Mouse (Mus musculus) right cerebral cortex, postnatal 14 days (tissue): Measurements from ENCODE around the gene Ltv1.

Experiments
- DNase-seq: peaks from one replicate; pipeline ENCODE4 v3.0.0; 2022

Gene Ltv1

DNA sequence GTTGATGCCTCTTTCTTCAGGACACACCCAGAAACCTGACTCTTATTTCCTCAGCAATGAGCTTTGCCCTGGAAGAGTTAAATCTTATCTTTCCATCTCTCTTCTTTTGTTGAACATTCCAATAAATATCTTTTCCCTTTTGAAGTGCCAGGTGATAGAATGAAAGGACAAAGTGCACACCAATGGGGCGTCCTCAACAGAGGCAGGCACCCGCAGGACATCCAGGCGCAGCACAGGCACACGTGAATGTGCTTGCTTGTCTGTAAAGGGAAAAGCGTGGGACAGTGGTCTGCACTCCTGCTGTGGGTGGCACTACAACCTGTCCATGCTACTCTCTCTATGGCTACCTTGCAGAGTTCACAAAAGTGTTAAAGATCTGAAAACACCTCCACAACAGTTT lies 3.1 kb downstream of the Ltv1 start:
- no peak for DNase-seq

- no peak for DNase-seq
These were observed 6.2 kb downstream of the Ltv1 start for GRCm38 (mm10) chr10:13186754-13187153.

GRCm38 (mm10) chr10:13184170-13184766 lies 8.7 kb downstream of the Ltv1 start:
- DNase-seq: no peak

DNA sequence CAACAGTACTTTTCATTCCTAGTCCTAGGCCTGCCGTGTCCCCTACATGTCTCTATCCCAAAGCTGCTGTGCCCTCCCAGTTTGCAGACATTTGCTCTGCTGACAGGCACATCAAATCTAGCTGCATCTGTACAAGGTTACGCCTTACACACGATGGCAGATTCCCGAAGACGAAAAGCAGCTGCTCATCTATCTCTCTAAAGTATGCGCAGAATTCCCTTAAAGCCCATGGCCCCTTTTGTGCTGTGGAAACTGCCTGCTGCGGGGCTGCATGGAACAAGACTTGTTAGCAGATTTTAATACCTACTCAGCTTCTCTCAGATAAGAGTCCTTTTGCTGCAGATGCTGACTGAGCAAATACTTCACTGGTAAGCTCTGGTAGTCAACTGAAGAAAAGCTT lies 12.8 kb downstream of the Ltv1 start:
- DNase-seq: no peak

DNA sequence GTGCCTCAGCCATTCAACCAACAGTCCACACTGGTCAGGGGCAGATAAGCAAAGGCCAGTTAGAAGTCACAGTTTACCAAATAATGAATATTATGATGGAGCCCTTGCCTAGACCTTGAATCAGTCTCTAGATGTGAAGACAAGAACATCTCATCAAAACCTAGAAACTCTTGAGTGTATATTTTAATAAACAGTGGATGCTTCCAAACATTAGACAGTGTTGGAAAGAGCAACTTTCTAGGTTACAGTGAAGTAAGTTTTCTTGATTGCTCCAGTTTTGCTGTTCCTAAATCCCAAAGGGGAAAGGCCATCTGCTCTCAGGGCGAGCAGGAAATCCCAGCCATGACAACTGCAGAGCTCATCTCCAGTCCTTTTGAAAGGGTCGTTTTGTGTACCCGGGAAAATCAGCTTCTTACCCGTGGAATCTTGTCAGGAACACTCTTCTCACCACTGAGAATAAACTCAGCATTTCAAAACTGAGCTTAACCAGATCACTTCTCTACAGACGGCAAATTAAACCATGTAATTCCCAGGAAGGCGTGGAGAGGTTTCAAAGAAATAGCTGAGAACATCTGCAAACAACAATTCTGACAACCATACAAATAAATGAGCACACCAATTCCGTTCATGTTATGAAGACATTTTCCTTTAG lies 14.9 kb downstream of the Ltv1 start, which contains the start of gene Zc2hc1b:
Zc2hc1b (minus strand) TSS at position 51 of the 652 bp plus-strand sequence.
- DNase-seq: no peak

DNA sequence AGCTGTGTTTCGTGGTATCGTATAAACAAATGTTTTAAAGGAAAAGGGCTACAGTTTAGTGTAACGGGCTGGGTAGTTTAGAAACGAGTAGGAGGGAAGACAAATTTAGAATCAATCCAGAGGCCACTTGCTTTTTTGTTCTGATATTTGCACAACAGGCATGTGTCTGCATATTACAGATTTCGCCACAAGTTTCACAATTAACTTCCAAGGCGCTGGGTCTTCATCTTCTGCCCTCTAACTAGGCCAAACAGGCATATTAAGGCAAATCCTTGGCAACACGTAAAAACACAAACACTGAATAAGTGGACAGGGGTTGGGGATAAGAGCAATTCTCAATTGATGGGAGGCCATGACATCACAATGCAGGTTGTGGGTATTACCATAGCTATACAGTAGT lies 17.1 kb downstream of the Ltv1 start:
- no peak for DNase-seq

DNA sequence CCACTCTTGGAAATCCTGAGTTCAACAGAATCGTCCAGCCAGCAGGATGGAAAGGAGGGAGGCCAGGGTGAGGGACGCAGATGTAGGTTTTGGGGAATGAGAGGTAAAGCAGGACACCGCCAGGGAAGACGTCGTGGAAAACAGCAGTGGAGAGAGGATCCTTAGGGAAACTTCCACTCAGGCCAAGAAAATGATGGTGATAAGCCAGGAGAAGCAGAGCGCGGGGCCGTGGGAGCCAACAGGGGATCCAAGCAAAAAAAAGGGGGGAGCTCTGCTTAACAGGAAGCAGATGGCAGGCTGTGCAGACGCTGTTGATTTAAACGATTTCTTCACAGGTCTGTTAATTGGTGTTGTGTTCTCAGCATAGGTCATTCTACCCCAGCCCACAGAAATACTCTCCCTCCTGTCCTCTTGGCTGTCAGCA lies 20.2 kb downstream of the Ltv1 start:
- DNase-seq: no peak

GRCm38 (mm10) chr10:13171461-13171860 lies 21.5 kb downstream of the Ltv1 start:
- DNase-seq: no peak

- no peak for DNase-seq
These were observed 22.1 kb downstream of the Ltv1 start for GRCm38 (mm10) chr10:13170739-13171448.

GRCm38 (mm10) chr10:13168461-13168860 lies 24.5 kb downstream of the Ltv1 start:
- no peak for DNase-seq

DNA sequence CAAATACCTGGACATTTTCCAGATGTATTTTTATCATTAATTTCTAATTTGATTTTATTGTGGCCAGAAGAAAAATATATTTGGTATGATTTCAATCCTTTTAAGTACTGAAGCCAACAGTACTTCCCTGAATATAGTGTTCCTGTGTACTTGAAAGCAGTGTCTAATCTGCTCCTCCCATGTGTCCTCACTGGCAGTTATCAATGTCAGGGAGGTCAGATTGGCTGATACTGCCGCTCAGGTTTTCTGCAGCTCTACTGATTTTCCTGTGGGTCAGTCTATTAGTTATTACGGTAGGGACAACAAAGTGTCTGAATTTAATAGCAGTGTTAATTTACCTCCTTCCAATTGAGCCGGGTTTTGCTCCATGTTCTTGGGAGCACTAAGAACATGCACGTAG lies 30.9 kb downstream of the Ltv1 start:
- no peak for DNase-seq

DNA sequence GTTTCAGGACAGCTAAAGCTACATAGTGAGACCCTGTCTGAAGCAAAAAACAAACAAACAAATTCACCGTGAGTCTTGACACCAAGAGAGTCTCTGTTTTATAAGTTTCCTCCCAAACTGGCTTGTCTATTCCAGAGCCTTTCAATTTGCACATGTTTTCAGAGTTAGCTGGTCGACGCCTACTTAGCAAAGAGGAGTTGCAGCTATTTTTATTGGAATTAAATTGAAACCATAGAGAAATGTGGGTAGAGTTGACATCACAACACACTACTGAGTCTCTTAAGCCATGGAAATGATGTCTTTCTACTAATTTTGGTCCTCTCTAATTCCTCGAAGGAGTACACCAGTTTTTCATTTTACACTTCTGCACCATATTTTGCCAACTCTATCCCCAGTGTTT lies 32.1 kb downstream of the Ltv1 start:
- DNase-seq: no peak

GRCm38 (mm10) chr10:13155377-13155776 lies 37.6 kb downstream of the Ltv1 start:
- no peak for DNase-seq

DNA sequence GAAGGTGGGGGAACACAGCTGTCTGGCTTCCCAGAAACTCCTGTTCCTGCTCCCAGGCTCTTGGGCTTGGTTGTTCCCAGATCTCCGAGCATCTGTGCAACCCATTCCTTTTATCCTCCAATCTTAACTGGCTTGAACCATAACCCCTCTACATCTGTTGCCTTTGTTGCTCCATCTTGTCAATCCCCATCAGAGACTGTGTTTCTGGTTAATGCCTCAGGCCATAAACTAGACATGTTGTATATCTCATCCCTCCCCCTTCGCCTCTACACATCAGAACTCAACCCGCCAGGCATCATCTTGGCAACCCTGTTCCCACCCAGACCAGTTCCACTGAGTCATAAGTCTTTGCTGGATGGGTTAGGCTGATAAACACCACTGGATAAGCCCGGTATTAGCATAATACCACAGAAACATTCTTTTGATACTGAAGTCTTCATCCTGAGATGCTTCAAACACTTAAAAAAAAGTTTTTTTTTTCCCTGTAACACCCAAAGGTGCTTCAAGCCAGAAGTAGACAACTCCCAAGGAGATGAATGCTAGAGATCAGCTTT lies 40.1 kb downstream of the Ltv1 start:
- DNase-seq: no peak

DNA sequence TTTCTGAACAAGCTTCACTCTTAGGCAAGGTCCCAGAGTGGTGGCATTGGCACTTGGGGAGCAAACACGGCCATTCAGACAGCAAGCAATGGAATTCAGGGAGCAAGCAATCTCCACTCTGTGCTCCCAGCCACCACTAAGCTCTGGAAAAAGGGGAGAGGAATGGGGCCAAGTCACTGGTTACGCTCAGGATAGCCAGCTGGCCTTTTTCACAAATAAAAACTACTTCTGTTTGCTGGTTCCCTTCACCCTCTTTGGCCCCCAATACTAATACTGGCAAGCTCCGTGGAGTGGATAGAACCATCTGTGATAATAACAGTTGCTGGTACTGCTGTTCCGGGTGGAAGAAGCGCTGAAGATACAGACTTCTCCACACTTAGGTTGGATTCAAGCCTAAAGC lies 41.6 kb downstream of the Ltv1 start:
- no peak for DNase-seq

DNA sequence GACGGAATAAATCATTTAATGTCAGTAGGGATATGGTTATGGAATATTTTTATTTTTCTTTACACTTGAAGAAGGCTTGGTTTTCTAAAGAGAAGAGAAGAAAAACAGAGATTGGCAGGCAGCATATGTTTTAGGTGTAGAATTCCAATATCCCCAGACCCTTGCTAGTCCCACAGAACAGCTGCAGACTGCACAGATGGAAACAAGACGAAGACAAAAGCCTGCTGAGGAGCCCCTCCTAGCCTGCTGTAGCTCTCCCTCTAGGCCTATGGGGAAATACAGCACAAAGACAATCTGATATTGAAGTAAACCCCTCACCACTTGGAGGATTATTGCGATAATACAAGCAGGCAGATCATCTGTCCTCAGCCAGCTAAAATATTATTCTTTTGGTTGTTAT lies 42.5 kb downstream of the Ltv1 start:
- DNase-seq: no peak

DNA sequence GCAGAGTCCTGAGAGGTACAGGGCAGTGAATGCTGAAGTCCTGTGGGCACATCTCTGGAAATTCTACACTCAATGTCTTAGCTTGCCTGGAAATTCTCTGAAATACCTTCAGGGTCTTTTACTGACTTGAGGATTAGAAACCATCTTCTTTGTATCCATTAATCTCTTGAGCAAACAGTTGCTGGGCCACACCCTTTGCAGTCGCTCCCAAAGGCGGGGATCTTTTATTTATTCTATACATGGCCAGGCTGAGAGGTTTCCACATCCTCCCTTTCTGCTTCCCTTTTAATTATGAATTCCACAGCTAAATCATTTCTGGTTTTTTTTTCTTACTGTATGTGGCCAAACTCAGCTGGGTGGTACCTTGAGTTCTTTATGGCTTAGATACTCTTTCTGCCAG lies 52.5 kb downstream of the Ltv1 start:
- DNase-seq: no peak

DNA sequence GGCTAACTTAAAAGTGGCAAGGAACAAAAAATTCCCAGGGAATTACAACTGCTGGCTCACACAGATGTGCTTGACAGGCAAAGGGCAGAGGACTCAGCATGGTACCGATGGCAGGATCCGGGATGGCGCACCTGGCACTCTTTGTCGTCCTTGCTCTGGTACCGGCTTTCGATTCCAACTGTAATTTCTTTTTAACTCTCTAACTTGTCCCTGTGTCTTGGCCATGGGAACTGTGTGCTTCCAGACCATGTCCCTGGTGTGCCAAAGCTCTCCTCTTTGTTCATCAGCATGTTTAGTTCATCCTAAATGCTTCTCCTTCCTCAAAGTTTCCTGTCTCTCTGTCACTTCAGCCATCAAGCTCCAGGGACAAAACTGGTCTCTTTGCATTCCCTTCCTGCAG lies 55.1 kb downstream of the Ltv1 start:
- no peak for DNase-seq

GRCm38 (mm10) chr10:13135751-13136150 lies 57.2 kb downstream of the Ltv1 start:
- DNase-seq: no peak

- no peak for DNase-seq
These were observed 57.7 kb downstream of the Ltv1 start for GRCm38 (mm10) chr10:13135276-13135675.

DNA sequence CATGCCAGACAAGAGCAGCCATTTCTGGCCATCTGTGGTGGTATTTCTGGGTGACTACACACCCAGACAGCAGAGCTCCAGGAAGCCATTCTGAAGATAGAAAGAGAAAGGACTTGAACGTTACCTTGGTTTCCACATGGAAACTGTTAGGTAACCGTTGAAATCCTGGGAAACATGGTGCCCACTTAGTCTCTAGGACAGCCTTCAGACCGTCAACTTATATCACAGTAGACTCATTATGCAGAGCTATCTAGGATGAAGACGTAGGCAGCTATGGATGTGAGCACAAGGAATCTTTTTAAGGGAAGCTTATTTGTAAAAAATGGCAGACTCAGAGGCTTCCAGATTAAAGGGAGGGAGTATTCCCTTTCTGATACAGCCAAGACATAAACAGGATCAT lies 59.1 kb downstream of the Ltv1 start:
- no peak for DNase-seq
